Mouse (Mus musculus) activated CD4-positive, CD25-positive, alpha-beta regulatory T cell (primary cell): ENCODE data around the gene Rad18. TPM values are rescaled to one million over a fixed set of nuclear protein-coding genes. Genes with fewer than 3 reads are reported as not detected.

Experiments
- polyA plus RNA-seq, 2 experiments: library from polyadenylated mRNA; unstranded; fragments of 100-300 nt; shearing (Covaris generic); gene quantifications; one replicate each; pipeline ENCODE4 v1.2.1; 2017

The Rad18 gene
- polyA plus RNA-seq = 10 to 100 TPM; 28.4 to 48.9 TPM

GRCm38 (mm10) chr6:112696056-112696950 is at the start of gene Rad18:
TSS of gene Rad18 (minus strand) at chr6:112696686.

Other genes with a start within 250 kb of the Rad18 start
- gene Cav3, start 237.2 kb downstream of the Rad18 start, polyA plus RNA-seq = not detected
- not detected for gene Oxtr, start 206.7 kb downstream of the Rad18 start, polyA plus RNA-seq